Mouse (Mus musculus) spleen, adult 2 months (tissue): ENCODE results near the gene Bri3.

Experiments used
- CTCF ChIP-seq: fragments of 200-500 bp; IDR thresholded peaks from 2 replicates; pipeline ENCODE4 v1.5.1; 2011; ENCODE audit warnings: mild to moderate bottlenecking, inconsistent platforms; ENCODE audit not compliant: insufficient read depth, insufficient read length, insufficient replicate concordance; ENCODE audit errors: extremely low read depth
- POLR2A ChIP-seq: fragments of 200-500 bp; IDR thresholded peaks from 2 replicates; pipeline ENCODE4 v1.6.1; 2011; ENCODE audit warnings: low read depth, low read length, inconsistent platforms

- TF ChIP-seq POLR2A (no peak), CTCF (no peak)
These were observed 48.7 kb upstream of the Bri3 start for GRCm38 (mm10) chr5:144195567-144195966.
